Mouse (Mus musculus): ENCODE results near the gene Tgfbi.

Tgfbi gene

DNA sequence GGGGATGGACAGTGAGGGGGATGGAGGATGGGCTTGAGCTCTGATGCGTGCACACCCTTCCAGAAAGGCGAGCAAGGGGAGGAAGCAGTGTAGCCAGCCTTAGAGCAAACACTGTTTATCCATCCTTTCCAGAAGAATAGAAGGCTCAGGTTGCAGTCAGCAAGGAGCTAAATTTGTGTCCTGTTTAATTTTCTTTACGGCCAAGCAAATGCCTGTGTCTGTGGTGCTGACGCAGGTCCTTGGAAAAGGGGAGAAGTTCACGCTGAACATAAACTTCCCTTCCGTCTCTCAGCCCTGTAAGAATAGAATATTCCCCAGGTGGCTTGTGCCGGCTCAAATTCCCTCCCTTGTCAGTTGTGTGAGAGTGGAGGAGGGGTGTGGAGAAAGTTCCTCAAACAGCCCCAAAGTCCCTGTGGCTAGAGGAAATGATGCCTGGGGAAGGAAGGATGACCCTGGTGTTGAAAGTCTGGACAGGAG, 24.9 kb downstream of the Tgfbi start:
- DNase-seq (ENCODE audit: low read depth in 1 of 2, low spot score in 2 of 2): no peak

DNA sequence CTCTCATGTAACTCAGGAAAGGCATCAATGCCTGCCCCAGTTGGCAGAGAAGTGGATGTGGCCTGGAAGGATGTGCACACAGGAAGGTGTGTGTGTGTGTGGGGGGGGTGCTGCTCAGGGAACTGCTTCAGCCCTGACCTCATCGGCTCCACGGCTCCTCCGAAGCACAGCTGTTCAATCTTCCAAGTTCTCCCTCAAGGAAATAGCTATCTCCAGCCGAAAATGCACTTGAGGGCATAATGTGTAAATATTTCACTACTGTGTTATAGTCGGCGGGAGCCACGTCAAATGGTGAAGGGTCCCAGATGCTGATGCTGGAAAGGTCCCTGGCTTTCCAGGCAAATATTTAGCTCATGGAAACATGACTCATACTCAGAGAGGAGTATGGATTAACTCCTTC, 25.6 kb downstream of the Tgfbi start:
- no peak for DNase-seq (ENCODE audit: low read depth in 1 of 2, low spot score in 2 of 2)

DNA sequence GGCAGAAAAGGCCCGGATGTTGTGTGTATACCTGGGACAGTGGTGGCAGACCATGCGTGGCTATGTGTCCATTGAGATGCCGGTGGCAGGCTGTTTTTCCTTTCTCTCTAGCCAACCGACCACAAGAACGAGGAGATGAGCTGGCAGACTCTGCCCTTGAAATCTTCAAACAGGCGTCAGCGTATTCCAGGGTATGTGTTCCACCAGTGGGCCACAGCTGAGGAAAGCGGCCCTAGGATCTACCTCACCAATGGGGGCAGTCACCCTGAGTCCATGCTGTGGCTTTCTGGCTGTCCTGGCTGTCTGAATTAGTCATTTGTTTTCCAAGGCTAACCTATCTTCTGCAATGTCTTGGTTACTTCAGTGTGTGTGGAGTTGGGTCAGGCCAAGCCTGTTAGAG, 27.7 kb downstream of the Tgfbi start:
- DNase-seq (ENCODE audit: low read depth in 1 of 2, low spot score in 2 of 2): no peak

DNA sequence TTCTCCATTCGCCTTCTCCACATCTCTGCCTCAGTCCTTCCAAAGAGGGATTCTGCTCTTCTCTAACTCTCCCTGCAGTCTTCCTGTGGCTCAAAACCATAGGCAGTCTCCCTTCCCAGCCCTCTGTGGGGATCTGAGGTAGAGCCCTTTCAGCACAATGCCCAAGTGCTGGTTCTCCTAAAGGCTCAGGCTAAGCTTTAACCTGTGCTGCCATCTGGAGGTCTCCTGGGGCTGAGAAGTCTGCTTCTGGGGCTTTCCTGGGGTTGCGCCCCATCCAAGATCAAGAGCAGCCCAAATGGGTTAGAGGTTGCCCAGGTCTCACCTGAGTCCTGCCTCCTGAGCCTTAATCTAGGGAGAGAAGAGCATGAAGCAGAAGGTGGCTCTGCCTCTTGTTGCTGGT, 32.4 kb downstream of the Tgfbi start:
- DNase-seq (ENCODE audit: low read depth in 1 of 2, low spot score in 2 of 2): peak in 1 of 2 experiments; percentile 26

DNA sequence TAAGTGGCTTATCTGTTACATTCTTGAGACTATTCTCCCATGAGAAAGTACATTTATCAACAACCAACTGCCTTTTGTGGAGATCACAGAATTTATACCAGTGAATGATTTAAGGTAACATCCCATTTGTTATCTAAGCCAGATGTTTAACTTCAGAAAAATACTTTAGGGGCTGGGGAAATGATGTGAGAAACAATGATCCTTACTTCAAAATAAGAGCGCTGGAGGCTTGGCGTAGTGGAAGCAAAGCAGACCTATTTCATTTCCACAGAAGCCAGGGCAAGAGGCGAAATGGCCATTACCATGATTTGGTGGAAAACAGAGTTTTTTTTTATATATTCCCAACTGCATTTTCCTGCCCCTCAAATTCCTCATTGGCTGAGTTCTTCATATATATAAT, 34.7 kb downstream of the Tgfbi start:
- no peak for DNase-seq (ENCODE audit: low read depth in 1 of 2, low spot score in 2 of 2)

DNA sequence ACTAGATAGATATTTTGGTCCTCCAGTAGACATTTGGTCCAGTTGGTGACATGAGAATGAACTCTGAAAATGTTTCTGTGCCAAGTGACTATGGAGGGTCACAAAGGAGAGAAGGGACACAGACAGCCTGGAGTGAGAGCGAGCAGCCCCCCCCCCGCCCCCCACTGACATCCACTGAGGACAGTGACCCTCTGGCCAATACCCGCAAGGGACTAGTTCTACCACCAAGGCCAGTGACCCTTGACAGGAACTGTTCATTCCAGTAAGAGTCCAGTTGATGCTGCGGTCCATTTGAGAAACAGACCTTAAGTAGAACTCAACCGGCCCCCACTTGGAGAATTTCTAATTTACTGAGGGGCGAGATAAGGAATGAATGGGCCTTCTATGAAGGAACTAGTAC, 36.4 kb downstream of the Tgfbi start:
- no peak for DNase-seq (ENCODE audit: low read depth in 1 of 2, low spot score in 2 of 2)

DNA sequence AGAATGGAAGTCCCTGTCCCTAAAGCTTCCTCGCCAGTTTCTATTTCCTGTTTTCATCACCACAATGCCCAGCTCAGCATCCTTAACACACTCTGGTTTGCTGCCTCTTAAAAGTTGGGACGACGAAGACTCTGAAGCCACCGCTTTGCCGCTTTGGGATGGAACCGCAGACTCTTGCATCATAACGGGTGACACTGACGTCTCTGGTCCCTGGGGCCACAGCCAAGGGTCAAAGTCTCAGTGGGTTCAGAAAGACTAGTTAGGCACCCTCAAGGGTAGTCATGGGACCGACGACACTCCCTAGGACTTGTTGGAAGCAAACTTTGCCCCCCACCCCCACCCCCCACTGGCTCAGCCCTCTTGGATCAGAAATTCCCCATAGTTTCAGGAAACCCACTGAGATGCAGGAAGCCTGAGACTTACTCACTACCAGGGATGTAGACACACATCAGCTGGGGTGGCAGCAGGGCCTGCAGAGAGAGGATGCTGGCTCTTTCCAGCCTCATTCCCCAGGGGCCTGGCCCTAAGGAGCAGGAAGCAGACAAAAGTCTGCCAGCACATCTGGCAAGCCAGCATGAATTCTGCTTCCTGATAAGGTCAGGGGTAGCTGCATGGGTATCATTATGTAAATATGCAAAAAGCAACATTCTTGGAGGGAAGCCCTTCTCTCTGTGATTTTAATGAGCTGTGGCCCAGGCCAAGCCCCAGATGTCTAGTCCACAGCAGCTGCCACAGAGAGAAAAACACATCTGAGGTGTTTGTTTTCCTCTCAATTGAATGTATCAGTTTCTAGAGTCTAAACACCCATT, 38.5 kb downstream of the Tgfbi start:
- DNase-seq (ENCODE audit: low read depth in 1 of 2, low spot score in 2 of 2): no peak

DNA sequence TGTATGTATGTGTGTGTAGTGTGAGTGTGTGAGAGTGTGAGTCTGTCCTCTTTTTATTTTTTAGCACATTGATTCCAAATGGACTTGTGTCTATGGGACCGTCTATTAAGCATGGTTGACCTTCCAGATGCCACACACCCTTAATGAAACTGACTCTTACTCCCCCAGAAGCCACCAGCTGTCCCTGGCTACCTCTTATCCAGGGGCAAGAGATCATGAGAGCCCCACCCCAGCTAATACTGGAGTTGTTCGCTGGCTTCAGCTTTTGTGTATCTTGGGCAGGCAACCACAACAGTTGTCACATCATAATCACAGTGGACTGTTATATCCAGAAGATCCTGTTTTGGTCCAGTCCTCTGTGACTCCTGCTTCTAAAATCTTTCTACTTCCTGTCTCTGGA, 40.7 kb downstream of the Tgfbi start:
- DNase-seq (ENCODE audit: low read depth in 1 of 2, low spot score in 2 of 2): no peak

DNA sequence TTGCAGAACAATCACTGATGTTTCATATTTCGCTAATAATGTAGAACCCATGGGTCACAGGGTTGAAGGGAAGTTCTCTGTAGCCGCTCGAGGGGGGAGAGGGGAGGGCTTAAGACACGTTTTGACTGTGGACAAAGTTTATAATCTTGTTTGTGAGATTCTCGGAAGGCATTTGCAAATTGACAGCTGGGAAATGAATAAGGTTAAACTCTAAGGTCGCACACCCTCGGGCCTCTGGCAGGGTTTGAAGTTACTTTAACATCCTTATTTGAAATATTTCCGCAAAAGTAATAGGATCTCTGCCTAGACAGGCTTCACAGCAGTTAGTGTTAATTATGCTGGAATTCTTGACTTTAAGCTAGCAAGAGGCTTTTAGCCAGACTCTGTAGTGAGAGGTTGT, 43.1 kb downstream of the Tgfbi start:
- no peak for DNase-seq (ENCODE audit: low read depth in 1 of 2, low spot score in 2 of 2)

DNA sequence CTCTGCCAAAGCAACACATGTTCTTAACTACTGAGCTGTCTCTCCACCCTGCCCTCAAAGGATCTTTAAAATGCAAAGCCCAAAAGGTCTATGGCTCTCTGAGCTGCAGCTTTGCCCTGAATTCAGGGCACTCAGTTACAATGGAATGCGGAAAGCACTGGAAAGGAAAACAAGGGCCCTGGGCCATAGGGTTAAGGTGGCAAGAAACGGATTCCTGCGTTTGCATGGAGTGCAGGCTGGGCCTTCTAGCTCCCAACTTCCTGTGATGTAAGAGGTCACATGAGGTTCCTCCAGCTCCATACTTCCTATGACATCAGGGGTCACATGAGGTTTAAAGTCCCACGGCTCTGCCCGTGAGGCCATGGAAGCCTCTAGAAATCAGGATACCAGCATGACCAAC, 44.9 kb downstream of the Tgfbi start:
- no peak for DNase-seq (ENCODE audit: low read depth in 1 of 2, low spot score in 2 of 2)

DNA sequence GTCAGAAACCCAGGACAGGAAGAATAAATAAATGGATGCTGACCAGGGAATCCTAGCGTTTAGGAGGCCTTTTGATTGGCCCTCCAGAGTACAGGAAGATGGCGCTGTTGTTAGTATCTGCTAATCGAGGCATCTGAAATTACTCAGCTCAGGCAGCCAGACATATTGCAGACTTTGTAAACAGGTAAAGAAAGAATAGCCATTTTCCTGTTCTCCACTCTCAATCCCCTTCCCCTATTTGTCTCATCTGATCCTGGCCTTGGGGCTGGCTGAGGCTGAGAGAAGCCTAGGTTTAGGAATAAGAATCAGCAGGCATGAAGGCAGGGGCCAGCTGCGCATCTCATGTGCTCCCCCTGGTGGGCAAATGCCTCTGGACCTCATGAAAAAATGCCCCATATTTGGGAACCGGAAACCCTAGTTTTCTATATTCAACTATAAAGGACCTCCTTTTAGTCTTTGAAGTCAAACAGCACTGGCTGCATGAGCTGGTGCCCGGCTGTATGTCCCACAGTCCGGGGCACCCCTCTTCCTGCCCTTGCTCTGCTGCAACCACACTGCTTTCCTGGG, 48.7 kb downstream of the Tgfbi start:
- DNase-seq (ENCODE audit: low read depth in 1 of 2, low spot score in 2 of 2): peak; percentile 27 to 59

DNA sequence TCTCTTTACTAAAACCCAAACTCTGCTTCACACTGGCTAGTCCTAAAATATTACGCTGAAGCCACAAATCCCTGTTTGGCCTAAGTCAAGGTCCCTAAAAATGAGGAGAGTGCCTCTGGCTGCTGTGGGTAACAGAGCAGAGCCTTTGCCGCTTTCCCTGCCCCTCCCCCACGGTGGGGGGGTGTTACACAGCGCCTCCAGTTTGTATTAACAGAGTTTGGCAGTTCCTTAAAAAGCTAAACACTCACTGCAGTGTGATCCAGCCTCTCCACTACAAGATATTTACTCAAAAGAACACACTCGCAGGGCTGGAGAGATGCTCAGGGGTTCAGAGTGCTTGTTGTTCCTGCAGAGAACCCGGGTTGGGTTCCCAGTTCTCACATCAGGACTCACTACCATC, 49.6 kb downstream of the Tgfbi start:
- DNase-seq (ENCODE audit: low read depth in 1 of 2, low spot score in 2 of 2): no peak

DNA sequence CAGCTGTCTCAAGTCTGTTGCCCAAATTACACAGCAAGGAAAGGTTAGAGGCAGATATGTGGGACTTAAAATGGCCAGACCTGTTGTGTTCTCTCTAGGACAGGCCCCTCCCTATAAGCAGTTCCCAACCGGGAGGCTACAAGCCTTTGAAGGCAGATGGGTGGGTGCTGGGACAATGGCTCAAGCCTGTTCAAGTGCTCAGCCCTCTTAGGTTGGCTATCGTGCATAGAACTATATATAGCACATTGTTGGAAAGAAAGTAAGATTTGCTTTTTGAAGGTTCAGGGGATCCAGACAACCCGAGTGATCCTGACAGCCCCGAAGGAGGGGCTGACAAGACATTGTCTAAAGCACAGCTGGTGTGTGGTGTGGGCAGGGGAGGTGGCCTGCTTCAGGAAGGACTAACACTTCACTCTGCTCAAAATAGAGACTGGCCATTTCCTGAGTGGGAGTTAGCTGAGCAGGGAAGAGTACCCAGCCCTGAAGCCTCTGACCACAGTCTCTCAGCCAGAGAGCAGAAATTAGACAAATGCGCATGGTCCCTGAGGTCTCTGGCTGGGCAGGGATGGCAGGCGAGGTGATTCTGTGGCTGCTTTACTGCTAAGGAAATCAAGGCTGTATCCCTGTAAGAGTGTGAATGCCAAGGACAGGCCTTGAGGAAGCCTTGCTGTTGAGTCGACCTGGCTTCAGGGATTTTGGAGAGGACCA, 52.7 kb downstream of the Tgfbi start:
- no peak for DNase-seq (ENCODE audit: low read depth in 1 of 2, low spot score in 2 of 2)

DNA sequence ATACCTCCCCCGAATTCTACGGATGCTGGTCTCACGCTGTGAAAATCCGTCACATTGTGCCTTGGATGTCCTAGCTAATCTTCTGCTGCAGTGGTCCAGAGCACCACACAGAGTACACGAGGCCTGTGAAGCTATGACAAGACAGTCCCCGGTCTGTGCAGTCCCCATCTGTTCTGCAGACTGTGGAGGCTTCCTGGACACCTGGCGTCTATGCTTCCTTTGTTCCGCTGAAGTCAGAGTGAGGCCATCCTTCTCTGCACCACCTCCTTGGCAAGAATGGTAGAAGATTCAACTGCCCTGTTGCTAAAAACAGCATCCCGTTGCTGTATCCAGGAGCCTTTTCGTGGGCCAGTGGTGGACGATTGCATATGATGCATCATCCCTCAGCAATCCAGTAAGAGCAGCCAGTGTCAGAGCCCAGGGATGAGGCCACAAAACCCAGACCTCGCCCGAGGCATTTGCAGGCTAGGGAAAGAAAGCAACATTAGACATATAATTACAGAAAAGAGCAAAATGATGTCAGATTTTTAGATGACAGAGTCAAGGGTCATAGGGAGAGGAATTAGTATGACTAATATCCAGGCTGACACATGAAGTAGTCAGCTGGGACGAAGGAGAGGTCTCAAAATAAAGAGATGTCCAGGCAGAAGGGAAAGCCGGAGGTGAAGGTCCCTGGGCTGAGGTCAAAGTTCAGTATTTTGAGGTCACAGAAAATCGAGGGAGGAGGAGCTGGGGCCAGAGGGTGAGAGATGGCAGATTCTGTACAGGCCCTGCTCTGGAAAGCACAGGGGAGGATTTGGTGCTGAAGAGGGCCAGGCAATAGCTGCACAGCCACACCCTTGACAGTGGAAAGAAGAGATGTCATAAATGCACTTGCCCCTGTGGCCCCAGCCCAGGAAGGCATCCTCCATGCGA, 55.2 kb downstream of the Tgfbi start:
- no peak for DNase-seq (ENCODE audit: low read depth in 1 of 2, low spot score in 2 of 2)

DNA sequence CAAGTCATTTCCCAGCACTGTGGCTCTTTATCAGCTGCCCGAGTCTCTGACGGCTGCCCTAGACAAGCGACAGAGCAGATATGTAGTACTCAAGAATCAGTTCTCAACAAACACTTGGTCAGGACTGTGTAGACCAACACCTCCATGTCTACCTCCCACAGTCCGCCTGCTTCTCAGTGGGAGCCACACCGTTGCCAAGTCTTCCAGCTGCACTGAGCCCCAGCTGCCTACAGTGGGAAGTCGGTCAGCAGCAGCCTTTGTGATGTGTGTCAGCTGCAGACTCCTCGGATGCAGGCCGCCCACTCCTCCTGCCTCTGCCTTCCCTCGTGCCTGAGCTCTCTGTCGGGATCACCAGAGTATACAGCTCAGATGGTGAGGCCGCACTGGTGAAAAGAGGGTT, 61.9 kb downstream of the Tgfbi start:
- DNase-seq (ENCODE audit: low read depth in 1 of 2, low spot score in 2 of 2): no peak

DNA sequence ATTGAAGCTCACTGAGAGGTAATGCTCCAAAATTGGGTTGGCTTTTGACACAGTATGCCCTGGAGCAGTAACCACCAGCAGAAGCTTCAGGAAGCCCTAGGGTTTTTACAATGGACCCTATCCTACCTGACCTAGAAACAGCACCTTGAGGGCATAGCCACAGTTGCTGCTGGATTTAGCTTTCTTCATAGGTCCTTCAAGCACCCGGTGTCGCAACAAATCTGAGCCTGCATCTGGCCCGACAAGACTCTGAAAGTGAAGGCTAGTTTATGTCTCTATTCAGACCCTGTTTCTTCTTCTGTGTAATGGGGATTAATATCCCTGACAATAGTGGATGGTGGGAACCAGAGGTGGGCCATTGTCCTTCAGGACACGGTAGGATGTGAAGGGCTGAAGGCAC, 68.4 kb downstream of the Tgfbi start:
- DNase-seq (ENCODE audit: low read depth in 1 of 2, low spot score in 2 of 2): no peak

DNA sequence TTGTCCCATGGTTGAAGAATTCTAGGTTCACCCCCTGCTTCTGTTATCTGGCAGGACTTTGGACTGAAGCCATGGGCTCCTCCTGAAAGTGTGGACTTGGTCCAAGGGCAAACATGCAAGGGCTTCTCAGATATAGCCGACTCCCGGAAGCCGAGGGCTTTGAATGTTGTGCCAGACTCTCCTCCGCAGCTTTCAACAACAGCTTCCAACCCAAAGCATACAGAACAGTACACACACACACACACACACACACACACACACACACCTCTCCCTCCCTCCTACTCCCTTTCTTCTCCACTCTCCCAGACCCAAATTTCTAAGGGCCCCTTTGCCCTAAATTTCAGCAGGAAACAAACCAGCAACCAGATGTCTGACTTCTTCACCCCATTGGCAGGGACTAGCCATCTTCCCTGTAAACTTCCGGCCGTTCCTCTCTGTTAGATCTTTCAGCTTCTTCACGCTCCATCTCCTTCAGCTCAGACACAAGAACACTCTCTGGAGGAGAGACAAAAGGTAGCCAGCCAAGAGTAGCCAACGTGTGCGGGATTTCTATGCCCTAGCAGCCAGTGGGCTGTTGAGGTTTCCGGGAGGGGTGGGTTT, 69.0 kb downstream of the Tgfbi start:
- no peak for DNase-seq (ENCODE audit: low read depth in 1 of 2, low spot score in 2 of 2)

DNA sequence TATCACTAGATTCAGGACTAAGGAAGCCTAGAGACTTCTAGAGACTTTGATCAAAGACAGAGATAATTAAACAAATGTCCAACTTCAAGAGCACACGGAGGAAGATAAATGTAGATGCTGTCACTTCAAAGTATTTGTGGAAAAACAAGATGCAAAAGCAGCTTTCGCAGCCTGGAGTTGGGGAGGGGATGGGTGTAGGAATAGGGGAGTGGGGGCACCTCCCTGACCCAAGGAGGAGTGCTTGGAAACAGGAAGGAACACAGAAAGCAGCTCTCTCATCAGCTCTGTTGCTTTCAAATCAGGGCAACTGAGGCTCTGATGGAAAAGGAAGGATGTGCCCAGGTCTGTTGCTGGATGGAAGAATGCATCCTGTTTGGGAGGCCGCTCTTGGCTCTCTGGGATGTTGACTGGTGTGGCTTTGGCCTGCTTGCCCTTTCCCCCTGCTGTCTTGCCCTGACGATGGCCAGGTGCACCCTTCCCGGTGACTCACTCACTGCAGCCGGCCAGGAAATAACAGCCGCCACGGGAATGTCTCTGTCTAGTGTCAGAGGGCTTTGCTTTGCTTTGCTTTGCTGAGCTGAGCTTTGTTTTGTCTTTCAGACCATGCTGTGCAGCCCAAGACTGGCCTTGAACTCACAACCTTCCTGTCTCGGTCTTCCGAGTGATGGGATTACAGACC, 69.6 kb downstream of the Tgfbi start:
- no peak for DNase-seq (ENCODE audit: low read depth in 1 of 2, low spot score in 2 of 2)

DNA sequence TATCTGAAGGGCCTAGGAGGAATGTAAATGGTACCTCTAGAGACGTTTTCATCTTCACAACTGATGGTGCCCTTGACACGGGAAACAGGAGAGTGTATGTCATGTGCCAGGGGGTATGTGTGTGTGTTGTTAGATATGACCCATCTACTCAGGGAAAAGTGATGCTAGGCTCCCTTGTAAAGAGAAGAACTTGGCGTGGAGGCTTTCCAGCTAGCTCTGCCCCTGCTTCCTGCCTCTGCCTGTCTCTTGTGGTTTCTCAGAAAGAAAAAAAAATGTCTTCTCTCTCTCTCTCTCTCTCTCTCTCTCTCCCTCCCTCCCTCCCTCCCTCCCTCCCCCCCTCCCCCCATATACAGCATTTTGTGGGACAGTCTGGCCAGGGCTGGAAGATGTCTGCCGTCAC, 72.6 kb downstream of the Tgfbi start:
- DNase-seq (ENCODE audit: low read depth in 1 of 2, low spot score in 2 of 2): no peak

DNA sequence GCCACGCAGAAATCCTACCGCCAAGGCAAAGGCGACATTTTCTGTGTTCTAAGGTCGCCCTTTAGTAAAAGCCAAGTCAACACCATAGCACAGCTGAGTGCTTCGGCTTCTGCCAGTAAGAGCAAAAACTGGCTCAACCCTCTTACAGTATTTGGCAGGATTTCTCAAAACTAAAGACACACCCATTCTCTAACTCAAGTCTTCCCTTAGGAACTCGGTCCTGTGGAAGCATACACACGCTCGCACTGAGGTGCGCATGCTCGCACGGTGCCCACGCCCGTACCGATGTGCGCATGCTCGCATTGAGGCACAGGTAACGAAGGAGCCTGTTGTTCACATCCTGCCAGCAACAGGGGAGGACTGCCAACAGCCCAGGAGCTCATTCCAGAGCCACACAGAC, 73.0 kb downstream of the Tgfbi start:
- no peak for DNase-seq (ENCODE audit: low read depth in 1 of 2, low spot score in 2 of 2)

Measured in monocyte, adult 2 months (primary cell).